Mouse (Mus musculus): ENCODE measurements around the gene Pnkp. TPM values are rescaled to one million over a fixed set of nuclear protein-coding genes. Genes with fewer than 3 reads are reported as not detected.

Pnkp gene
- polyA plus RNA-seq, 1 experiment from 2014 or later, result 41.3 TPM

DNA sequence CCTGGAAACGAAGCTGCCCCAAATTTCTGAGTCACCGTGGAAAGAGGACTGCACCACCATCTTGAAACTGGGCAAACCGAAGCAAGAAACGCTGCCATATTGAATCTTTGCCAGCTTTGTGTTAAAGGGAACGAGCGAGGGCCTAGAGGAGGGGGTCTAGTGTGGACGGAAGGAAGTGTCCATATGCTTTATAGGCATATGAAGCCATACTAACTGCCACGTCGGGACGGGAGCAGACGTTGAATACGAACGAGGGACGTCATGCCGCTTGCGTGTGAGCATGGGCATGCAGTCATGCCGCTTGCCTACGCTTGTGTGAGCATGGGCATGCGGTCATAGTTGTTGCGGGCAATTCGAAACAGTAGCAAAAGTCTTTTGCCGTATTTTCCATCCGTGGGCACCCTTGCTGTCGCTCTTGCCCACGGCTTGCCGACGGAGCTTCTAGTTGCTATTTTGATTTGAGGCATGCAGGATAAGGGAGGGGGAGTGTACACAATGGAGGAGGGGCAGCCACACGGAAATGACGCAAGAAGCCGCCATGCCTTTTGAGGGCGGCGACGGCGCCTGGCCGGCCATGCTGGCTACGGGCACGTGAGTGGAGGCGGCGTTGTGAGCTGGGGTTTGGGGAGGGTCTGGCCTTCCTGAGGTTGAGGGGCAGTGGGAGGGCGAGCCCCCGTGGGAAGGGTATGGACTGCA is 7.4 kb upstream of the Pnkp start:
- Histone ChIP-seq H3K4me3 (ENCODE audit: low read depth, low read length) (peak overlapping the region; percentile 82), H3K4me1 (ENCODE audit: insufficient read depth, low read depth, low read length) (peaks cover 20% of the 10 kb centered on the region; the same call in 1 of the 2 replicates), H3K9ac (replicated peaks; ENCODE audit: low read depth) (peak overlapping the region; percentile 76), H3K27me3 (replicated peaks; ENCODE audit: insufficient read depth, low read length) (no peaks in the 10 kb centered on the region), H3K4me2 (replicated peaks; ENCODE audit: low read depth, low read length) (peak overlapping the region; percentile 88), H3K9me3 (ENCODE audit: low read length) (no peaks in the 10 kb centered on the region), H3K27ac (ENCODE audit: low read length) (peak overlapping the region; percentile 98), H3K36me3 (ENCODE audit: insufficient read depth, low read length) (peaks cover 21% of the 10 kb centered on the region)
- DNase-seq (ENCODE audit: low spot score), result peak; percentile 98
- peak; percentile 69 for ATAC-seq
- WGBS, result 1% methylated on average over 41 of the region's 41 CpGs
- TF ChIP-seq EP300 (IDR thresholded peaks at IDR 0.05) (peak; percentile 58), CTCF (IDR thresholded peaks at IDR 0.05) (no peak)

DNA sequence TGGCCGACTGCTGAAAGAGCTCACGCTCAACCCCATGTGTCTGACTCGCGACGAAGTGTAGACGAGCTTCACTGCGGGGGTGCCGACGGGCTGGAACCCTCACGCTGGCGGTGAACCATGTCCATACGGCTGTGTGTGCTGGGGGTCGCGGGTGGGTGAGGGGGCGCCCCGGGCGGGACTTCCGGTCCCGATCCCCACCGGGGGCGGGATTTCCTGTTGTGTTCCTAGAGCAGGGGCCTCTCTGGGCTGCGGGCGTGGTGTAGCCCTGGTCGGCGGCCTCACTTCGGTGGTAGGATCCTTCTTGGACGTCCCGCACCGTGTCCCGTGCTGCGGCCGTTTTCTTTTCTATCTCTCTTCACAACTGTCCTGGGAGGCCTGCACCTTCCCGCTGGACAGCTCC is 6.8 kb upstream of the Pnkp start:
- Histone ChIP-seq H3K9ac (replicated peaks; ENCODE audit: low read depth) (peak overlapping the region; percentile 76), H3K9me3 (ENCODE audit: low read length) (no peaks in the 10 kb centered on the region), H3K27ac (ENCODE audit: low read length) (peak overlapping the region; percentile 98), H3K4me3 (ENCODE audit: low read depth, low read length) (peak overlapping the region; percentile 82), H3K36me3 (ENCODE audit: insufficient read depth, low read length) (peaks cover 16% of the 10 kb centered on the region), H3K4me1 (ENCODE audit: insufficient read depth, low read depth, low read length) (peaks cover 24% of the 10 kb centered on the region), H3K4me2 (replicated peaks; ENCODE audit: low read depth, low read length) (peak overlapping the region; percentile 88), H3K27me3 (replicated peaks; ENCODE audit: insufficient read depth, low read length) (no peaks in the 10 kb centered on the region)
- peak; percentile 27 for ATAC-seq
- TF ChIP-seq CTCF (IDR thresholded peaks at IDR 0.05) (no peak), EP300 (IDR thresholded peaks at IDR 0.05) (no peak)
- peak; percentile 87 for DNase-seq (ENCODE audit: low spot score)
- under 1% methylated on average over 33 of the region's 33 CpGs for WGBS

DNA sequence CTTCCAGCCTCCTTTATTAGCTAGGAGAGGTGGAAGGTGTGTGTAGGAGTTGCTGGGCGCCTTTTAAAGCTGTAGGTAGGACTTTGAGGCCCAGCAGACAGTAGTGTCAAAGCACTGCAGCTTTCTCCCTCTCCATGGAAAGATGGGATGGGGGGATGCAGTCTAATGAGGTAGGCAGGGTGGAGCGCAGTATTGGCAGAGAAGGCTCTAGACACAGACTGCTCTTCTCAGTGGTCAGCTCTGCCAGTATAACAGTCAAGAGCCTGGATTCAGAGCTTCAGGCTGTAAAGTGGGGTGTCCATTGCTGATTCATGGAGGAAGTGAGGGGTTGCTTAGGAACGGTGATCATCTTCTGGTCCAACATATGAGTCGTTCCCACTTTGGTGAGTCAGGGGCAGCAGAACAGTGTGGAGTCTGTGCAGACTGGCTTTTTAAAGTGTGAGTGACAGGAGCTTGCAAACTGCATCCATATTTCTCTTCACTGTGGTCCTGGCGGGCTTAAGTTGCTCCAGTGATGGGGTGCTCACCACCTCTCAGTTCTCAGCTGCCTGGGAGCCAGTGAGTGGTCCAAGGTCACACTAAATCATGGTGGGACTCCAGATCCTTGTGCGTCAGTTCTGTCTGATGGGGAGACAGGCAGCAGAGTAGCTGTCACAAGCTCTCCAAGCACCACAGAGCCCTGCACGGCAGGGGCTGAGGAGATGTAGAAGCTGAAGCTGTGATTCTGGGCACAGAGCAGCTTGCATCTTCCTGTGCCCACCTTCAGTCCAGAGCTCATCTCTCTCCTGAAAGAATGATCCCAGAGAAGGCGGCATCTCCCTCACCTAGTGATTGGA is 5.9 kb upstream of the Pnkp start:
- Histone ChIP-seq H3K4me3 (ENCODE audit: low read depth, low read length) (peak overlapping the region; percentile 82), H3K4me1 (ENCODE audit: insufficient read depth, low read depth, low read length) (peaks cover 28% of the 10 kb centered on the region), H3K9me3 (ENCODE audit: low read length) (no peaks in the 10 kb centered on the region)

DNA sequence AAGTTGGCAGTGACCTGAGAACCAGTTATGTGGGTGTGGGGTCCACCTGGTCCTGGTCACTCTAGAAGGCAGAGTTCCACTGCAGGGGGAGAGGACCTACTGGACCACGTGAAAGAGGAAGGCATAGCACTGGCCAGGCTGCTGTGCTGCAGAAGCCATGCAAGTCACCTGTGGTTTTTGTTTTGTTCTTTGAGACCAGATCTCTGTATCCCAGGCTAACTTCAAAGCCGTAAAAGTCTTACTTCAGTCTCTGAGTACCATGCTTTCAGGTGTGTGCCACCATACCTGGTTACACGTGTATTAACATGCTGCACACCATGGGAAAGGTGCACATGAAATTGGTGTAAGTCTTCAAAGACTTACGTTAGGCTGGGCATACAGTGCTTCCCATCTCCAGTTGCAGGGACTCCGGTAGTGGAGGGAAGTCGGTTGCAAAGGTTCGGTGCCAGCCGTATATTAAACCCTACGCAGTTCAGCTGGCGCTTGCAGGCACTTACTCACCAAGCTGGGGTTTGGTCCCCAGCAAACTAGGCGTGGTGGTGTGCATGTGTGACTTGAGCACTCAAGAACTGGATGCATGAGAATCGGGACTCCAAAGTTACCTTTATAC is 5.2 kb upstream of the Pnkp start:
- H3K9ac ChIP-seq (replicated peaks; ENCODE audit: low read depth), result no peak overlapping the region
- TF ChIP-seq CTCF (IDR thresholded peaks at IDR 0.05) (no peak), EP300 (IDR thresholded peaks at IDR 0.05) (no peak)
- WGBS, result 88% methylated on average over 12 of the region's 12 CpGs
- H3K4me1 ChIP-seq (ENCODE audit: insufficient read depth, low read depth, low read length), result peaks cover 32% of the 10 kb centered on the region
- no peaks in the 10 kb centered on the region for H3K27me3 ChIP-seq (replicated peaks; ENCODE audit: insufficient read depth, low read length)
- H3K4me3 ChIP-seq (ENCODE audit: low read depth, low read length), result no peak overlapping the region
- no peaks in the 10 kb centered on the region; the same call in 1 of the 2 replicates for H3K36me3 ChIP-seq (ENCODE audit: insufficient read depth, low read length)
- no peaks in the 10 kb centered on the region for H3K9me3 ChIP-seq (ENCODE audit: low read length)
- H3K27ac ChIP-seq (ENCODE audit: low read length), result no peak overlapping the region
- no peak overlapping the region for H3K4me2 ChIP-seq (replicated peaks; ENCODE audit: low read depth, low read length)
- no peak for ATAC-seq
- DNase-seq (ENCODE audit: low spot score), result no peak

More for the DNA sequence above, 5.9 kb upstream of the Pnkp start:
- no peaks in the 10 kb centered on the region for H3K27me3 ChIP-seq (replicated peaks; ENCODE audit: insufficient read depth, low read length)
- TF ChIP-seq CTCF (IDR thresholded peaks at IDR 0.05) (no peak), EP300 (IDR thresholded peaks at IDR 0.05) (no peak)
- peaks cover 7% of the 10 kb centered on the region for H3K36me3 ChIP-seq (ENCODE audit: insufficient read depth, low read length)
- H3K9ac ChIP-seq (replicated peaks; ENCODE audit: low read depth), result peak overlapping the region; percentile 76
- 72% methylated on average over 8 of the region's 8 CpGs for WGBS
- DNase-seq (ENCODE audit: low spot score) (no peak), ATAC-seq (no peak)
- H3K27ac ChIP-seq (ENCODE audit: low read length), result peak overlapping the region; percentile 98
- peak overlapping the region; percentile 88 for H3K4me2 ChIP-seq (replicated peaks; ENCODE audit: low read depth, low read length)

DNA sequence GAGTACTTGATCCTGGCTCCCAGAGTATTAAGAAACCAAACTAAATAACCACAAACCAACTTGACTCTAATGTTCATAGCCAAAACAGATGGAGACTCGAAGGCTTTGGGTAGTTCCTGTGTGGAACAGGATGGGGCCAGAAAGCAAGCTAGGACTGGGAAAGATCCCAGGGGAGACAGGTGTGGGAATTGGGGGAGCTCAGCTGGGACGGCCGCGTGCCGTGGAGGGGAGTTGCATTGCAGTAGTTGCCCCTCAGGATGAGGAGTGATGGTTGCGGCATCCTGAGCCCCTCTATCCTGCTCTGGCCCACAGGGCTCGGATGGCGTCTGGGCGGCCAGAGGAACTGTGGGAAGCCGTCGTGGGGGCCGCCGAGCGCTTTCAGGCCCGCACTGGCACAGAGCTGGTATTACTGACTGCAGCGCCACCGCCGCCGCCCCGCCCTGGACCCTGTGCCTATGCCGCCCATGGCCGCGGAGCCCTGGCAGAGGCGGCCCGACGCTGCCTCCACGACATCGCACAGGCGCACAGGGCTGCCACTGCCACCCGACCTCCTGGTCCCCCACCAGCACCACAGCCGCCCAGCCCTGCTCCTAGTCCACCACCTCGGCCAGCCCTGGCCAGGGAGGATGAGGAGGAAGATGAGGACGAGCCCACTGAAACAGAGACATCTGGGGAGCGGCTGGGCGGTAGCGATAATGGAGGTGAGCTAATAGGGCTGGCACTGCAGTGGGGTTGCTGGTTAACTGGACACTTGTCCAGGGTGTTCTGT is 4.5 kb upstream of the Pnkp start:
- Histone ChIP-seq H3K9ac (replicated peaks; ENCODE audit: low read depth) (no peak overlapping the region), H3K36me3 (ENCODE audit: insufficient read depth, low read length) (no peaks in the 10 kb centered on the region), H3K4me3 (ENCODE audit: low read depth, low read length) (no peak overlapping the region), H3K4me2 (replicated peaks; ENCODE audit: low read depth, low read length) (no peak overlapping the region), H3K27ac (ENCODE audit: low read length) (no peak overlapping the region), H3K27me3 (replicated peaks; ENCODE audit: insufficient read depth, low read length) (no peaks in the 10 kb centered on the region), H3K9me3 (ENCODE audit: low read length) (no peaks in the 10 kb centered on the region), H3K4me1 (ENCODE audit: insufficient read depth, low read depth, low read length) (peaks cover 31% of the 10 kb centered on the region)
- DNase-seq (ENCODE audit: low spot score), result no peak
- ATAC-seq, result no peak
- TF ChIP-seq CTCF (IDR thresholded peaks at IDR 0.05) (no peak), EP300 (IDR thresholded peaks at IDR 0.05) (no peak)
- 90% methylated on average over 36 of the region's 36 CpGs for WGBS

Data from lung, postnatal 0 days (tissue).